Mouse (Mus musculus): ENCODE results near the gene Wnt9a. TPM values are rescaled to one million over a fixed set of nuclear protein-coding genes. Genes with fewer than 3 reads are reported as not detected.

Wnt9a gene
- polyA plus RNA-seq, 1 experiment from 2014 or later, result 1.6 TPM

- Histone ChIP-seq H3K4me2 (no peak overlapping the region), H3K4me1 (ENCODE audit: control insufficient read depth, insufficient read depth, low read length) (peaks cover 5% of the 10 kb centered on the region), H3K4me3 (ENCODE audit: low read depth, low read length) (no peak overlapping the region), H3K27ac (ENCODE audit: low read depth, low read length) (no peak overlapping the region), H3K27me3 (ENCODE audit: control insufficient read depth, insufficient read depth, low read length) (peaks cover 23% of the 10 kb centered on the region), H3K9me3 (replicated peaks; ENCODE audit: control insufficient read depth, low read length) (no peaks in the 10 kb centered on the region), H3K9ac (ENCODE audit: low read depth, low read length) (no peak overlapping the region), H3K36me3 (ENCODE audit: control insufficient read depth, insufficient read depth, low read length) (no peaks in the 10 kb centered on the region)
- 66% methylated on average over 6 of the region's 6 CpGs for WGBS (ENCODE audit: insufficient replicate concordance)
- ATAC-seq (replicated peaks; ENCODE audit: insufficient number of reproducible peaks, low FRiP score, low TSS enrichment), result no peak
Observed at GRCm38 (mm10) chr11:59316517-59316916, 9.8 kb downstream of the Wnt9a start.

- Histone ChIP-seq H3K27me3 (ENCODE audit: control insufficient read depth, insufficient read depth, low read length) (no peaks in the 10 kb centered on the region), H3K27ac (ENCODE audit: low read depth, low read length) (no peak overlapping the region), H3K9ac (ENCODE audit: low read depth, low read length) (no peak overlapping the region), H3K36me3 (ENCODE audit: control insufficient read depth, insufficient read depth, low read length) (no peaks in the 10 kb centered on the region), H3K9me3 (replicated peaks; ENCODE audit: control insufficient read depth, low read length) (no peaks in the 10 kb centered on the region), H3K4me2 (no peak overlapping the region), H3K4me1 (ENCODE audit: control insufficient read depth, insufficient read depth, low read length) (no peaks in the 10 kb centered on the region), H3K4me3 (ENCODE audit: low read depth, low read length) (no peak overlapping the region)
- no peak for ATAC-seq (replicated peaks; ENCODE audit: insufficient number of reproducible peaks, low FRiP score, low TSS enrichment)
- WGBS (ENCODE audit: insufficient replicate concordance), result 83% methylated on average over 3 of the region's 3 CpGs
Observed at GRCm38 (mm10) chr11:59322988-59323387, 16.3 kb downstream of the Wnt9a start.

GRCm38 (mm10) chr11:59324777-59325176, 18.0 kb downstream of the Wnt9a start:
- ATAC-seq (replicated peaks; ENCODE audit: insufficient number of reproducible peaks, low FRiP score, low TSS enrichment), result no peak
- 67% methylated on average over 5 of the region's 5 CpGs for WGBS (ENCODE audit: insufficient replicate concordance)
- no peaks in the 10 kb centered on the region for H3K4me1 ChIP-seq (ENCODE audit: control insufficient read depth, insufficient read depth, low read length)
- no peaks in the 10 kb centered on the region for H3K36me3 ChIP-seq (ENCODE audit: control insufficient read depth, insufficient read depth, low read length)
- no peaks in the 10 kb centered on the region for H3K9me3 ChIP-seq (replicated peaks; ENCODE audit: control insufficient read depth, low read length)
- H3K4me2 ChIP-seq, result no peak overlapping the region
- no peak overlapping the region for H3K4me3 ChIP-seq (ENCODE audit: low read depth, low read length)
- H3K27ac ChIP-seq (ENCODE audit: low read depth, low read length), result no peak overlapping the region
- no peak overlapping the region for H3K9ac ChIP-seq (ENCODE audit: low read depth, low read length)
- no peaks in the 10 kb centered on the region; the same call in 1 of the 2 replicates for H3K27me3 ChIP-seq (ENCODE audit: control insufficient read depth, insufficient read depth, low read length)

GRCm38 (mm10) chr11:59327625-59328024, 20.9 kb downstream of the Wnt9a start:
- Histone ChIP-seq H3K27me3 (ENCODE audit: control insufficient read depth, insufficient read depth, low read length) (no peaks in the 10 kb centered on the region; the same call in 1 of the 2 replicates), H3K9ac (ENCODE audit: low read depth, low read length) (no peak overlapping the region)

GRCm38 (mm10) chr11:59329616-59330015, 22.9 kb downstream of the Wnt9a start:
- H3K27me3 ChIP-seq (ENCODE audit: control insufficient read depth, insufficient read depth, low read length), result peaks cover 5% of the 10 kb centered on the region; the same call in 1 of the 2 replicates
- no peak for ATAC-seq (replicated peaks; ENCODE audit: insufficient number of reproducible peaks, low FRiP score, low TSS enrichment)

More at GRCm38 (mm10) chr11:59327625-59328024, 20.9 kb downstream of the Wnt9a start:
- H3K27ac ChIP-seq (ENCODE audit: low read depth, low read length), result no peak overlapping the region
- H3K9me3 ChIP-seq (replicated peaks; ENCODE audit: control insufficient read depth, low read length), result no peaks in the 10 kb centered on the region
- H3K36me3 ChIP-seq (ENCODE audit: control insufficient read depth, insufficient read depth, low read length), result no peaks in the 10 kb centered on the region
- no peak for ATAC-seq (replicated peaks; ENCODE audit: insufficient number of reproducible peaks, low FRiP score, low TSS enrichment)
- no peak overlapping the region for H3K4me2 ChIP-seq
- H3K4me3 ChIP-seq (ENCODE audit: low read depth, low read length), result no peak overlapping the region
- 79% methylated on average over 18 of the region's 18 CpGs for WGBS (ENCODE audit: insufficient replicate concordance)
- no peaks in the 10 kb centered on the region for H3K4me1 ChIP-seq (ENCODE audit: control insufficient read depth, insufficient read depth, low read length)

GRCm38 (mm10) chr11:59330560-59330959, 23.8 kb downstream of the Wnt9a start:
- no peaks in the 10 kb centered on the region for H3K36me3 ChIP-seq (ENCODE audit: control insufficient read depth, insufficient read depth, low read length)
- peak; percentile 28; the same call in 1 of the 2 replicates for ATAC-seq (replicated peaks; ENCODE audit: insufficient number of reproducible peaks, low FRiP score, low TSS enrichment)
- H3K9me3 ChIP-seq (replicated peaks; ENCODE audit: control insufficient read depth, low read length), result no peaks in the 10 kb centered on the region
- no peak overlapping the region for H3K9ac ChIP-seq (ENCODE audit: low read depth, low read length)
- no peak overlapping the region for H3K27ac ChIP-seq (ENCODE audit: low read depth, low read length)
- no peak overlapping the region for H3K4me3 ChIP-seq (ENCODE audit: low read depth, low read length)
- WGBS (ENCODE audit: insufficient replicate concordance), result 37% methylated on average over 5 of the region's 5 CpGs
- no peaks in the 10 kb centered on the region for H3K4me1 ChIP-seq (ENCODE audit: control insufficient read depth, insufficient read depth, low read length)
- H3K27me3 ChIP-seq (ENCODE audit: control insufficient read depth, insufficient read depth, low read length), result peaks cover 5% of the 10 kb centered on the region; the same call in 1 of the 2 replicates
- H3K4me2 ChIP-seq, result no peak overlapping the region

More at GRCm38 (mm10) chr11:59329616-59330015, 22.9 kb downstream of the Wnt9a start:
- 35% methylated on average over 6 of the region's 6 CpGs for WGBS (ENCODE audit: insufficient replicate concordance)
- Histone ChIP-seq H3K36me3 (ENCODE audit: control insufficient read depth, insufficient read depth, low read length) (no peaks in the 10 kb centered on the region), H3K4me2 (no peak overlapping the region), H3K9ac (ENCODE audit: low read depth, low read length) (no peak overlapping the region), H3K9me3 (replicated peaks; ENCODE audit: control insufficient read depth, low read length) (no peaks in the 10 kb centered on the region), H3K4me1 (ENCODE audit: control insufficient read depth, insufficient read depth, low read length) (no peaks in the 10 kb centered on the region), H3K4me3 (ENCODE audit: low read depth, low read length) (no peak overlapping the region), H3K27ac (ENCODE audit: low read depth, low read length) (no peak overlapping the region)

- 73% methylated on average over 16 of the region's 16 CpGs for WGBS (ENCODE audit: insufficient replicate concordance)
- Histone ChIP-seq H3K27me3 (ENCODE audit: control insufficient read depth, insufficient read depth, low read length) (peaks cover 5% of the 10 kb centered on the region; the same call in 1 of the 2 replicates), H3K9me3 (replicated peaks; ENCODE audit: control insufficient read depth, low read length) (no peaks in the 10 kb centered on the region), H3K4me1 (ENCODE audit: control insufficient read depth, insufficient read depth, low read length) (peaks cover 1% of the 10 kb centered on the region; the same call in 1 of the 2 replicates), H3K9ac (ENCODE audit: low read depth, low read length) (no peak overlapping the region), H3K4me3 (ENCODE audit: low read depth, low read length) (no peak overlapping the region), H3K4me2 (no peak overlapping the region), H3K36me3 (ENCODE audit: control insufficient read depth, insufficient read depth, low read length) (no peaks in the 10 kb centered on the region), H3K27ac (ENCODE audit: low read depth, low read length) (no peak overlapping the region)
- ATAC-seq (replicated peaks; ENCODE audit: insufficient number of reproducible peaks, low FRiP score, low TSS enrichment), result no peak
Observed at GRCm38 (mm10) chr11:59331167-59331869, 24.6 kb downstream of the Wnt9a start.

- Histone ChIP-seq H3K36me3 (ENCODE audit: control insufficient read depth, insufficient read depth, low read length) (no peaks in the 10 kb centered on the region), H3K27me3 (ENCODE audit: control insufficient read depth, insufficient read depth, low read length) (peaks cover 5% of the 10 kb centered on the region; the same call in 1 of the 2 replicates), H3K27ac (ENCODE audit: low read depth, low read length) (no peak overlapping the region), H3K4me3 (ENCODE audit: low read depth, low read length) (no peak overlapping the region), H3K4me1 (ENCODE audit: control insufficient read depth, insufficient read depth, low read length) (peaks cover 6% of the 10 kb centered on the region; the same call in 1 of the 2 replicates), H3K9me3 (replicated peaks; ENCODE audit: control insufficient read depth, low read length) (no peaks in the 10 kb centered on the region), H3K4me2 (no peak overlapping the region), H3K9ac (ENCODE audit: low read depth, low read length) (no peak overlapping the region)
- no peak for ATAC-seq (replicated peaks; ENCODE audit: insufficient number of reproducible peaks, low FRiP score, low TSS enrichment)
- WGBS (ENCODE audit: insufficient replicate concordance), result 63% methylated on average over 9 of the region's 9 CpGs
Observed at GRCm38 (mm10) chr11:59332938-59333337, 26.2 kb downstream of the Wnt9a start.

- Histone ChIP-seq H3K9me3 (replicated peaks; ENCODE audit: control insufficient read depth, low read length) (no peaks in the 10 kb centered on the region), H3K27me3 (ENCODE audit: control insufficient read depth, insufficient read depth, low read length) (peaks cover 5% of the 10 kb centered on the region; the same call in 1 of the 2 replicates), H3K27ac (ENCODE audit: low read depth, low read length) (no peak overlapping the region), H3K4me2 (no peak overlapping the region), H3K36me3 (ENCODE audit: control insufficient read depth, insufficient read depth, low read length) (no peaks in the 10 kb centered on the region), H3K4me3 (ENCODE audit: low read depth, low read length) (no peak overlapping the region), H3K4me1 (ENCODE audit: control insufficient read depth, insufficient read depth, low read length) (peaks cover 6% of the 10 kb centered on the region; the same call in 1 of the 2 replicates), H3K9ac (ENCODE audit: low read depth, low read length) (no peak overlapping the region)
- no peak for ATAC-seq (replicated peaks; ENCODE audit: insufficient number of reproducible peaks, low FRiP score, low TSS enrichment)
- WGBS (ENCODE audit: insufficient replicate concordance), result 69% methylated on average over 4 of the region's 4 CpGs
Observed at GRCm38 (mm10) chr11:59335150-59335549, 28.4 kb downstream of the Wnt9a start.
